Comparison of ENCODE assay signal across 22 mouse cellular contexts in the genomic region with DNA sequence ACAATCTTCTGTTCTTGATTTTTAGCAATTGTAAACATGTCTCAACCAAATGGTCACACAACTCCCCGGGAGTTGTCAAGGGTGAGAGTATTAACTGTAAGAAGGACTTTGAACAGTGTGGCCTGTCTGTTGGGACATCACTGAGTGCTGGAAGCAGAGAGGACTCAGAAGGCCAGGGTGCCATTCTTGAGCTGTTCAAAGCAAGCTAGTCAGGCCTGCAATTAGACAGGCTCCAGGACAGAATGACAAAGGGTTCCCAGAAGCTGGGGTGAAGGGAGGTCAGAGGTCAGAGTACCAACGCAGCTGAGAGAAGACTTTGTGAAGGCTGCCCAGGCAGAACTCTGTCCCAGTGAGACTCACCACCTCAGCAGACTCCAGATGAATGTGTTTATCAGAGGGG. TPM values are rescaled to one million over a fixed set of nuclear protein-coding genes. Genes with fewer than 3 reads are reported as not detected.
DNase-seq lines count a peak whose midpoint lies in the region; ATAC-seq lines count a peak whose summit lies in the region.
"Had no signal": no experiment of that assay in that cellular context is flagged by ENCODE, and none has a peak within 500 bp of the region (broad histone marks: within the 10 kb centered on the region; RNA-seq: fewer than 3 reads in every experiment).

No protein-coding gene starts in this region.

- no peaks in the 10 kb centered on the region for H3K4me1 ChIP-seq in liver, embryonic 16.5 days (ENCODE audit: control insufficient read depth, low read depth, low read length)
- H3K4me1 ChIP-seq in liver, embryonic 12.5 days = no peaks in the 10 kb centered on the region
- H3K4me1 ChIP-seq: heart, embryonic 13.5 days; hindbrain, embryonic 15.5 days; lung, embryonic 15.5 days; neural tube, embryonic 15.5 days had no signal

- no peak overlapping the region for H3K4me3 ChIP-seq in liver, embryonic 16.5 days (ENCODE audit: low read depth, low read length)
- no peak overlapping the region for H3K4me3 ChIP-seq in liver, embryonic 12.5 days
- H3K4me3 ChIP-seq: forebrain, embryonic 10.5 days; gastrocnemius, adult 2 months; heart, embryonic 13.5 days; hindbrain, embryonic 15.5 days; left cerebral cortex, adult 2 months; limb, embryonic 10.5 days; lung, embryonic 15.5 days; myocyte; neural tube, embryonic 15.5 days had no signal

- H3K27me3 ChIP-seq in liver, embryonic 16.5 days (ENCODE audit: control insufficient read depth, insufficient read depth, low read depth, low read length) = peaks cover 11% of the 10 kb centered on the region
- peaks cover 42% of the 10 kb centered on the region for H3K27me3 ChIP-seq in liver, embryonic 12.5 days (replicated peaks)
- H3K27me3 ChIP-seq: hindbrain, embryonic 15.5 days; neural tube, embryonic 15.5 days had no signal

- WGBS in liver, embryonic 16.5 days (ENCODE audit: insufficient replicate concordance) = 34% methylated on average over 2 of the region's 2 CpGs
- WGBS in liver, embryonic 12.5 days (ENCODE audit: insufficient replicate concordance) = 51% methylated on average over 2 of the region's 2 CpGs

- H3K9me3 ChIP-seq in liver, embryonic 16.5 days (replicated peaks; ENCODE audit: control insufficient read depth, low read length) = no peaks in the 10 kb centered on the region
- no peaks in the 10 kb centered on the region for H3K9me3 ChIP-seq in liver, embryonic 12.5 days (replicated peaks)
- H3K9me3 ChIP-seq: forebrain, embryonic 10.5 days; heart, embryonic 13.5 days; hindbrain, embryonic 15.5 days; limb, embryonic 10.5 days; lung, embryonic 15.5 days; neural tube, embryonic 15.5 days had no signal

- ATAC-seq in liver, embryonic 16.5 days (ENCODE audit: low read depth) = peak; percentile 58; the same call in 1 of the 2 replicates
- no peak for ATAC-seq in liver, embryonic 12.5 days
- no peak for ATAC-seq in activated CD4-positive, CD25-positive, alpha-beta regulatory T cell, adult 4 months

- H3K4me2 ChIP-seq in liver, embryonic 16.5 days (ENCODE audit: low read depth, low read length) = no peak overlapping the region
- no peak overlapping the region for H3K4me2 ChIP-seq in liver, embryonic 12.5 days
- H3K4me2 ChIP-seq: hindbrain, embryonic 15.5 days; liver, embryonic 11.5 days; neural tube, embryonic 15.5 days had no signal

- DNase-seq in embryo, embryonic 11 days = peak; percentile 41
- peak; percentile 60 for DNase-seq in kidney, adult 9 months
- DNase-seq in yolk sac, embryonic 10.5 days (ENCODE audit: low spot score) = peak; percentile 60
- DNase-seq in neural tube, embryonic 10.5 days (ENCODE audit: extremely low spot score, low spot score) = no peak
- DNase-seq: adrenal gland, adult 8-10 months; cerebellum, adult 9-11 months; gastrocnemius, adult 2 months; heart, adult 11 months; midbrain, embryonic 14.5 days had no signal

- no peak overlapping the region for H3K27ac ChIP-seq in liver, embryonic 16.5 days (ENCODE audit: low read length)
- H3K27ac ChIP-seq in liver, embryonic 12.5 days = no peak overlapping the region
- H3K27ac ChIP-seq: forebrain, embryonic 10.5 days; gastrocnemius, adult 2 months; heart, embryonic 13.5 days; hindbrain, embryonic 15.5 days; kidney, postnatal 0 days; left cerebral cortex, adult 2 months; limb, embryonic 10.5 days; lung, embryonic 15.5 days; neural tube, embryonic 15.5 days had no signal

- no peaks in the 10 kb centered on the region for H3K36me3 ChIP-seq in liver, embryonic 16.5 days (ENCODE audit: control insufficient read depth, insufficient read depth)
- no peaks in the 10 kb centered on the region for H3K36me3 ChIP-seq in liver, embryonic 12.5 days
- H3K36me3 ChIP-seq: forebrain, embryonic 10.5 days; heart, embryonic 13.5 days; hindbrain, embryonic 15.5 days; limb, embryonic 10.5 days; lung, embryonic 15.5 days; neural tube, embryonic 15.5 days had no signal

- no peak overlapping the region for H3K9ac ChIP-seq in liver, embryonic 16.5 days (ENCODE audit: low read depth, low read length)
- no peak overlapping the region for H3K9ac ChIP-seq in liver, embryonic 12.5 days
- H3K9ac ChIP-seq: heart, embryonic 13.5 days; hindbrain, embryonic 15.5 days; lung, embryonic 15.5 days; neural tube, embryonic 15.5 days had no signal

RNA-seq across cellular contexts. Expression of gene Hpdl, which starts 17.5 kb away (rescaled TPM):
- 0.11 and 0.12 TPM in 2 replicates for polyA plus RNA-seq in liver, embryonic 16.5 days (2015; fragmentation: Nextera tagmentation; extraction: Ambion mirVana)
- 0.49 and 0.75 TPM in 2 replicates for polyA plus RNA-seq in liver, embryonic 12.5 days (2016; fragmentation: Nextera tagmentation; extraction: Ambion mirVana)
- under 1 TPM; 0.70 to 0.85 TPM for polyA plus RNA-seq in activated CD4-positive, CD25-positive, alpha-beta regulatory T cell, adult 4 months (2017; shearing (Covaris generic))

RNA-seq across cellular contexts. Expression of gene Mutyh, which starts 31.5 kb away (rescaled TPM):
- 2.6 and 2.9 TPM in 2 replicates for polyA plus RNA-seq in liver, embryonic 16.5 days (2015; fragmentation: Nextera tagmentation; extraction: Ambion mirVana)
- 4.8 and 6.2 TPM in 2 replicates for polyA plus RNA-seq in liver, embryonic 12.5 days (2016; fragmentation: Nextera tagmentation; extraction: Ambion mirVana)
- polyA plus RNA-seq in activated CD4-positive, CD25-positive, alpha-beta regulatory T cell, adult 4 months (2017; shearing (Covaris generic)) = 10 to 100 TPM in 1 of 2 experiments, 1 to 10 TPM in 1; 9.2 to 15.0 TPM

RNA-seq across cellular contexts. Expression of gene Toe1, which starts 31.6 kb away (rescaled TPM):
- 11.4 and 12.6 TPM in 2 replicates for polyA plus RNA-seq in liver, embryonic 16.5 days (2015; fragmentation: Nextera tagmentation; extraction: Ambion mirVana)
- polyA plus RNA-seq in liver, embryonic 12.5 days (2016; fragmentation: Nextera tagmentation; extraction: Ambion mirVana) = 20.8 and 22.9 TPM in 2 replicates
- 10 to 100 TPM; 23.7 to 29.3 TPM for polyA plus RNA-seq in activated CD4-positive, CD25-positive, alpha-beta regulatory T cell, adult 4 months (2017; shearing (Covaris generic))

RNA-seq across cellular contexts. Expression of gene Zswim5, which starts 38.2 kb away (rescaled TPM):
- 0.01 and 0.06 TPM in 2 replicates for polyA plus RNA-seq in liver, embryonic 16.5 days (2015; fragmentation: Nextera tagmentation; extraction: Ambion mirVana)
- polyA plus RNA-seq in liver, embryonic 12.5 days (2016; fragmentation: Nextera tagmentation; extraction: Ambion mirVana) = 0.10 and 0.15 TPM in 2 replicates
- not detected for polyA plus RNA-seq in activated CD4-positive, CD25-positive, alpha-beta regulatory T cell, adult 4 months (2017; shearing (Covaris generic))
- polyA plus RNA-seq: myocyte had no signal
